Mouse (Mus musculus) fibroblast of lung, adult 2 months (primary cell): ENCODE results near the gene Cmtr2.

Source experiments
- DNase-seq: peaks from one replicate; pipeline ENCODE4 v3.0.0-alpha.2; 2011; ENCODE audit warnings: low read depth

The Cmtr2 gene

GRCm38 (mm10) chr8:110265796-110266305 lies 50.4 kb downstream of the Cmtr2 start:
- DNase-seq = no peak

- DNase-seq = no peak
Observed at GRCm38 (mm10) chr8:110266741-110267140, 51.3 kb downstream of the Cmtr2 start, which contains the start of gene Hydin. Gene Hydin, plus strand, starts transcription at chr8:110266977.

- no peak for DNase-seq
Observed at GRCm38 (mm10) chr8:110267268-110267667, 51.8 kb downstream of the Cmtr2 start.

- DNase-seq = no peak
Observed at GRCm38 (mm10) chr8:110270659-110271058, 55.2 kb downstream of the Cmtr2 start.

GRCm38 (mm10) chr8:110273394-110273793 lies 57.9 kb downstream of the Cmtr2 start:
- DNase-seq = no peak
